ENCODE assay signal across 9 mouse cellular contexts in genomic region chr11:84919276-84919675, GRCm38 (mm10). TPM values are rescaled to one million over a fixed set of nuclear protein-coding genes. Genes with fewer than 3 reads are reported as not detected.
DNase-seq lines count a peak whose midpoint lies in the region; ATAC-seq and TF ChIP-seq lines count a peak whose summit lies in the region.
"Had no signal": no experiment of that assay in that cellular context is flagged by ENCODE, and none has a peak within 500 bp of the region (broad histone marks: within the 10 kb centered on the region; RNA-seq: fewer than 3 reads in every experiment).

No protein-coding gene starts in this region.

- no peak for DNase-seq in layer of hippocampus, adult 2 months (ENCODE audit: low spot score in 2 of 2)
- no peak for DNase-seq in layer of hippocampus, adult 8-10 months (ENCODE audit: low spot score in 2 of 2)
- DNase-seq in CH12.LX (ENCODE audit: extremely low read depth) (peak; percentile 76), adipocyte (ENCODE audit: low spot score) (peak; percentile 72)
- peak; percentile 54 for DNase-seq in embryo, embryonic 11 days
- DNase-seq in lung, postnatal 14 days, result peak; percentile 52
- peak; percentile 75 for DNase-seq in thymus, postnatal 4 days

- dilution Hi-C loops in CH12.LX (cut with MboI; ENCODE audit: extremely low pct_ligation_motif_present, extremely low pct_unique_long_range_greater_than_20kb, low sequenced_read_pairs), result no loop called here

- H3K4me2 ChIP-seq in CH12.LX (ENCODE audit: insufficient read depth, low read depth, poor library complexity, severe bottlenecking), result peak overlapping the region; percentile 57
- no peak overlapping the region for H3K4me2 ChIP-seq in forebrain, embryonic 13.5 days

- no peak overlapping the region for H3K9ac ChIP-seq in CH12.LX (ENCODE audit: insufficient read depth, low read depth)
- H3K9ac ChIP-seq in forebrain, embryonic 13.5 days, result no peak overlapping the region

- H3K36me3 ChIP-seq in CH12.LX (replicated peaks in 1 of 2; ENCODE audit: control insufficient read depth in 1 of 2, insufficient read depth in 1 of 2, low read length in 1 of 2), result peaks cover 3 to 5% of the 10 kb centered on the region in 2 experiments
- no peaks in the 10 kb centered on the region for H3K36me3 ChIP-seq in forebrain, embryonic 13.5 days (ENCODE audit: poor library complexity, severe bottlenecking)

- ATAC-seq in forebrain, embryonic 13.5 days, result no peak

- TF ChIP-seq EP300 in CH12.LX (IDR thresholded peaks at IDR 0.05; ENCODE audit: low read length), result peak; percentile 4; the same call in 1 of the 2 replicates

- TF ChIP-seq RAD21 in CH12.LX (IDR thresholded peaks at IDR 0.05; ENCODE audit: low read depth, low read length), result peak; percentile 50

- TF ChIP-seq POLR2A in CH12.LX (IDR thresholded peaks at IDR 0.05; ENCODE audit: low read depth, low read length), result peak; percentile 43; the same call in 1 of the 2 replicates

- H3K27ac ChIP-seq in layer of hippocampus, adult 2 months, result no peak overlapping the region
- no peak overlapping the region for H3K27ac ChIP-seq in CH12.LX (ENCODE audit: insufficient read depth, low read depth)
- H3K27ac ChIP-seq in forebrain, embryonic 13.5 days, result no peak overlapping the region
- H3K27ac ChIP-seq: macrophage had no signal

- in situ Hi-C loops in CH12.LX (cut with MboI; ENCODE audit: low pct_ligation_motif_present, low pct_unique_long_range_greater_than_20kb, low sequenced_read_pairs), result loop anchor here (5.0 to 10.0 kb wide), 4 partner anchors 42 to 336 kb away; no protein-coding TSS in a partner anchor

- peaks cover 44% of the 10 kb centered on the region for H3K27me3 ChIP-seq in CH12.LX (replicated peaks)
- H3K27me3 ChIP-seq in forebrain, embryonic 13.5 days, result no peaks in the 10 kb centered on the region

- H3K79me2 ChIP-seq in CH12.LX (replicated peaks; ENCODE audit: control insufficient read depth, extremely low read depth, insufficient read depth, poor library complexity, severe bottlenecking), result peaks cover 19% of the 10 kb centered on the region

- 31% methylated on average over 3 of the region's 3 CpGs for WGBS in forebrain, embryonic 13.5 days

- H3K4me1 ChIP-seq in CH12.LX (ENCODE audit: control insufficient read depth in 1 of 2, insufficient read depth in 2 of 2), result peaks cover 8 to 29% of the 10 kb centered on the region in 2 experiments; a peak in 3 of 4 replicates
- peaks cover 17% of the 10 kb centered on the region for H3K4me1 ChIP-seq in forebrain, embryonic 13.5 days

- H3K4me3 ChIP-seq in layer of hippocampus, adult 2 months, result no peak overlapping the region
- no peak overlapping the region for H3K4me3 ChIP-seq in CH12.LX (replicated peaks in 1 of 3; ENCODE audit: low read depth in 2 of 3, low read length in 2 of 3, poor library complexity in 1 of 3)
- H3K4me3 ChIP-seq in forebrain, embryonic 13.5 days, result no peak overlapping the region

- no peaks in the 10 kb centered on the region for H3K9me3 ChIP-seq in CH12.LX (replicated peaks; ENCODE audit: low read length)
- no peaks in the 10 kb centered on the region for H3K9me3 ChIP-seq in forebrain, embryonic 13.5 days (replicated peaks)

- TF ChIP-seq CTCF in layer of hippocampus, adult 2 months (conservative IDR thresholded peaks at IDR 0.05), result peak; percentile 78
- peak; percentile 79 to 92 for TF ChIP-seq CTCF in CH12.LX (conservative IDR thresholded peaks at IDR 0.05 in 1 of 2, IDR thresholded peaks at IDR 0.05 in 1 of 2; ENCODE audit: low read depth in 2 of 2, low read length in 2 of 2)

TF ChIP-seq in CH12.LX, 34 proteins besides CTCF, POLR2A, EP300 and RAD21 (continues in another document):
- TF ChIP-seq ELF1 (IDR thresholded peaks at IDR 0.05; ENCODE audit: low read depth, low read length) (no peak), CHD2 (IDR thresholded peaks at IDR 0.05; ENCODE audit: low read length) (no peak), PAX5 (IDR thresholded peaks at IDR 0.05; ENCODE audit: low read length) (no peak), SIN3A (IDR thresholded peaks at IDR 0.05; ENCODE audit: low read length) (0 out of 2 replicates have a peak, but pooled peaks have one; percentile 42), USF2 (conservative IDR thresholded peaks at IDR 0.05; ENCODE audit: low read depth, low read length) (no peak), BHLHE40 (IDR thresholded peaks at IDR 0.05; ENCODE audit: low read depth, low read length) (peak; percentile 55), GABPA (IDR thresholded peaks at IDR 0.05; ENCODE audit: insufficient replicate concordance, low read depth, low read length) (no peak), KAT2A (IDR thresholded peaks at IDR 0.05; ENCODE audit: insufficient replicate concordance, low read length) (no peak), JUND (conservative IDR thresholded peaks at IDR 0.05; ENCODE audit: low read depth, low read length) (0 out of 2 replicates have a peak, but pooled peaks have one; percentile 30), SMC3 (IDR thresholded peaks at IDR 0.05; ENCODE audit: low read depth, low read length) (peak; percentile 43), MAZ (IDR thresholded peaks at IDR 0.05; ENCODE audit: low read depth, low read length) (no peak), JUN (IDR thresholded peaks at IDR 0.05; ENCODE audit: insufficient read depth, low read depth, low read length) (no peak), MAFK (IDR thresholded peaks at IDR 0.05; ENCODE audit: insufficient replicate concordance, low read length) (no peak), UBTF (IDR thresholded peaks at IDR 0.05; ENCODE audit: low read depth, low read length) (no peak), MAX (IDR thresholded peaks at IDR 0.05; ENCODE audit: low read length) (peak; percentile 90), IRF4 (IDR thresholded peaks at IDR 0.05; ENCODE audit: low read depth, low read length) (peak; percentile 27; the same call in 1 of the 2 replicates), NELFE (IDR thresholded peaks at IDR 0.05; ENCODE audit: low read depth, low read length) (peak; percentile 44; the same call in 1 of the 2 replicates), USF1 (IDR thresholded peaks at IDR 0.05; ENCODE audit: low read depth, low read length) (peak; percentile 6; the same call in 1 of the 2 replicates), RCOR1 (conservative IDR thresholded peaks at IDR 0.05; ENCODE audit: low read depth, low read length) (no peak), TCF12 (IDR thresholded peaks at IDR 0.05; ENCODE audit: low read depth, low read length) (no peak), HCFC1 (IDR thresholded peaks at IDR 0.05; ENCODE audit: low read depth, low read length) (no peak), E2F4 (IDR thresholded peaks at IDR 0.05; ENCODE audit: insufficient replicate concordance, low read depth, low read length) (no peak), NRF1 (IDR thresholded peaks at IDR 0.05; ENCODE audit: low read depth, low read length) (no peak), MYC (IDR thresholded peaks at IDR 0.05; ENCODE audit: low read depth, low read length) (peak; percentile 99), ZKSCAN1 (IDR thresholded peaks at IDR 0.05; ENCODE audit: borderline replicate concordance, low read depth, low read length) (no peak), MXI1 (IDR thresholded peaks at IDR 0.05; ENCODE audit: low read depth, low read length) (peak; percentile 70; the same call in 1 of the 2 replicates), POLR2AphosphoS2 (IDR thresholded peaks at IDR 0.05; ENCODE audit: low read depth, low read length) (no peak), ZNF384 (IDR thresholded peaks at IDR 0.05; ENCODE audit: low read depth, low read length) (no peak), CHD1 (IDR thresholded peaks at IDR 0.05; ENCODE audit: low read depth, low read length) (no peak), TBP (conservative IDR thresholded peaks at IDR 0.05; ENCODE audit: low read depth, low read length) (peak; percentile 69; the same call in 1 of the 2 replicates), ETS1 (conservative IDR thresholded peaks at IDR 0.05; ENCODE audit: low read depth, low read length) (no peak)

RNA-seq across cellular contexts. Expression of gene Znhit3, which starts 3.1 kb away (rescaled TPM):
- total RNA-seq in layer of hippocampus, adult 2 months (2021), result 10 to 100 TPM; 30.7 to 32.1 TPM
- 10 to 100 TPM; 26.9 to 34.3 (median 31.1) TPM for total RNA-seq in layer of hippocampus, adult 8-10 months (2022)
- total RNA-seq in CH12.LX (2012; rRNA removed), result 59.3 and 87.0 TPM in 2 replicates
- 130 and 140 TPM in 2 replicates for total RNA-seq in CH12.LX (2014; rRNA removed)
- 61.4 and 62.9 TPM in 2 replicates for polyA plus RNA-seq in CH12.LX (2012; ENCODE audit: insufficient read length, low read depth)
- 75.3 and 76.3 TPM in 2 replicates for polyA plus RNA-seq in forebrain, embryonic 13.5 days (2015; fragmentation: Nextera tagmentation; extraction: Ambion mirVana)

RNA-seq across cellular contexts. Expression of gene Car4, which starts 38.3 kb away (rescaled TPM):
- total RNA-seq in layer of hippocampus, adult 2 months (2021), result 10 to 100 TPM; 67.0 to 73.9 TPM
- 10 to 100 TPM; 54.6 to 84.1 (median 66.1) TPM for total RNA-seq in layer of hippocampus, adult 8-10 months (2022)
- not detected in 2 replicates for total RNA-seq in CH12.LX (2012; rRNA removed)
- not detected in 2 replicates for total RNA-seq in CH12.LX (2014; rRNA removed)
- not detected in 2 replicates for polyA plus RNA-seq in CH12.LX (2012; ENCODE audit: insufficient read length, low read depth)
- polyA plus RNA-seq in forebrain, embryonic 13.5 days (2015; fragmentation: Nextera tagmentation; extraction: Ambion mirVana), result 1.2 and 2.0 TPM in 2 replicates
- polyA plus RNA-seq: macrophage had no signal

RNA-seq across cellular contexts. Expression of gene Pigw, which starts 39.2 kb away (rescaled TPM):
- 1 to 10 TPM; 7.4 to 7.5 TPM for total RNA-seq in layer of hippocampus, adult 2 months (2021)
- 1 to 10 TPM; 6.9 to 7.8 (median 7.6) TPM for total RNA-seq in layer of hippocampus, adult 8-10 months (2022)
- total RNA-seq in CH12.LX (2012; rRNA removed) (5.7 and 6.0 TPM in 2 replicates), CH12.LX (2014; rRNA removed) (5.5 and 6.5 TPM in 2 replicates)
- 7.8 and 9.2 TPM in 2 replicates for polyA plus RNA-seq in CH12.LX (2012; ENCODE audit: insufficient read length, low read depth)
- polyA plus RNA-seq in forebrain, embryonic 13.5 days (2015; fragmentation: Nextera tagmentation; extraction: Ambion mirVana), result 2.3 and 2.9 TPM in 2 replicates

RNA-seq across cellular contexts. Expression of gene Myo19, which starts 39.3 kb away (rescaled TPM):
- total RNA-seq in layer of hippocampus, adult 2 months (2021), result 10 to 100 TPM in 1 of 2 experiments, 1 to 10 TPM in 1; 8.9 to 11.5 TPM
- total RNA-seq in layer of hippocampus, adult 8-10 months (2022), result 10 to 100 TPM in 1 of 4 experiments, 1 to 10 TPM in 3; 8.5 to 14.4 (median 9.0) TPM
- 9.1 and 13.0 TPM in 2 replicates for total RNA-seq in CH12.LX (2012; rRNA removed)
- total RNA-seq in CH12.LX (2014; rRNA removed), result 8.0 TPM in 2 replicates
- polyA plus RNA-seq in CH12.LX (2012; ENCODE audit: insufficient read length, low read depth), result 23.1 and 27.1 TPM in 2 replicates
- 5.8 and 6.3 TPM in 2 replicates for polyA plus RNA-seq in forebrain, embryonic 13.5 days (2015; fragmentation: Nextera tagmentation; extraction: Ambion mirVana)

RNA-seq across cellular contexts. Expression of gene Ggnbp2, which starts 48.7 kb away (rescaled TPM):
- total RNA-seq in layer of hippocampus, adult 2 months (2021), result 10 to 100 TPM; 87.7 to 92.2 TPM
- total RNA-seq in layer of hippocampus, adult 8-10 months (2022), result 100 to 1,000 TPM in 1 of 4 experiments, 10 to 100 TPM in 3; 91.1 to 104 (median 95.4) TPM
- total RNA-seq in CH12.LX (2012; rRNA removed) (67.3 and 70.9 TPM in 2 replicates), CH12.LX (2014; rRNA removed) (86.5 and 105 TPM in 2 replicates)
- polyA plus RNA-seq in CH12.LX (2012; ENCODE audit: insufficient read length, low read depth), result 108 and 125 TPM in 2 replicates
- 66.5 and 68.5 TPM in 2 replicates for polyA plus RNA-seq in forebrain, embryonic 13.5 days (2015; fragmentation: Nextera tagmentation; extraction: Ambion mirVana)

Comparison
In these comparisons a context has a peak if more than half of its experiments do, and no peak if none do; other contexts are left out.
1. DNase-seq: peak in CH12.LX (single experiment), adipocyte (single experiment), embryo, embryonic 11 days (single experiment), lung, postnatal 14 days (single experiment) and thymus, postnatal 4 days (single experiment); none in layer of hippocampus, adult 2 months (0 of 2) and layer of hippocampus, adult 8-10 months (0 of 2).
2. RNA of gene Car4, which starts 38.3 kb away (total RNA-seq): 54.6 to 84.1 TPM in layer of hippocampus, adult 8-10 months and 67.0 to 73.9 TPM in layer of hippocampus, adult 2 months; not detected in CH12.LX; every median in the first group is over 10 times any median in the second.